In genomic region chr7:98178560-98179231, GRCm38 (mm10) we compare ENCODE assay signal across 8 mouse cellular contexts. TPM values are rescaled to one million over a fixed set of nuclear protein-coding genes. Genes with fewer than 3 reads are reported as not detected.
DNase-seq lines count a peak whose midpoint lies in the region; ATAC-seq and TF ChIP-seq lines count a peak whose summit lies in the region.
"Had no signal": no experiment of that assay in that cellular context is flagged by ENCODE, and none has a peak within 500 bp of the region (broad histone marks: within the 10 kb centered on the region; RNA-seq: fewer than 3 reads in every experiment).

No protein-coding gene starts in this region.

- H3K27ac ChIP-seq in ES-E14 (ENCODE audit: insufficient read depth, low read depth, low read length, poor library complexity, severe bottlenecking) = no peak overlapping the region
- H3K27ac ChIP-seq in bone marrow macrophage, adult 2 months (ENCODE audit: insufficient read depth, low read depth, low read length) = peak overlapping the region; percentile 11; the same call in 1 of the 2 replicates
- no peak overlapping the region; the same call in 1 of the 2 replicates for H3K27ac ChIP-seq in hindbrain, embryonic 16.5 days (ENCODE audit: low read depth, low read length)
- peak overlapping the region; percentile 63 for H3K27ac ChIP-seq in liver, embryonic 14.5 days

- TF ChIP-seq POLR2A in bone marrow macrophage, adult 2 months (IDR thresholded peaks at IDR 0.05; ENCODE audit: borderline replicate concordance, low read depth, low read length) = no peak

- no peak for DNase-seq in ES-E14 (ENCODE audit: low read depth, low spot score)
- no peak for DNase-seq in liver, embryonic 14.5 days (ENCODE audit: low read depth in 3 of 3, low spot score in 3 of 3)
- DNase-seq in adrenal gland, postnatal 14 days = no peak
- no peak for DNase-seq in cerebellum, adult 8-10 months
- no peak for DNase-seq in cerebellum, adult 9-10 months

- in situ Hi-C loops in ES-E14 (cut with MboI; ENCODE audit: low sequenced_read_pairs in 2 of 2, unreplicated experiment in 2 of 2) = no loop called here

- H3K4me2 ChIP-seq in hindbrain, embryonic 16.5 days (ENCODE audit: low read length) = peak overlapping the region; percentile 85
- H3K4me2 ChIP-seq in liver, embryonic 14.5 days (ENCODE audit: low read depth) = peak overlapping the region; percentile 94

- no peaks in the 10 kb centered on the region for H3K36me3 ChIP-seq in ES-E14 (ENCODE audit: control insufficient read depth, insufficient read depth, low read length, poor library complexity, severe bottlenecking)
- H3K36me3 ChIP-seq in hindbrain, embryonic 16.5 days (ENCODE audit: control insufficient read depth, insufficient read depth, low read length) = no peaks in the 10 kb centered on the region
- H3K36me3 ChIP-seq in liver, embryonic 14.5 days (replicated peaks; ENCODE audit: control insufficient read depth, insufficient read depth, low read depth) = no peaks in the 10 kb centered on the region; the same call in 1 of the 2 replicates

- no peak for TF ChIP-seq CTCF in bone marrow macrophage, adult 2 months (IDR thresholded peaks at IDR 0.05; ENCODE audit: low read depth, low read length)
- no peak for TF ChIP-seq CTCF in liver, embryonic 14.5 days (IDR thresholded peaks at IDR 0.05; ENCODE audit: low read depth)

- peaks cover 2 to 19% of the 10 kb centered on the region in 2 experiments; a peak in 3 of 4 replicates for H3K4me1 ChIP-seq in ES-E14 (ENCODE audit: control insufficient read depth in 2 of 2, insufficient read depth in 2 of 2, low read length in 2 of 2, poor library complexity in 1 of 2)
- H3K4me1 ChIP-seq in bone marrow macrophage, adult 2 months (ENCODE audit: control insufficient read depth, insufficient read depth, low read length) = peaks cover 15% of the 10 kb centered on the region
- peaks cover 19% of the 10 kb centered on the region for H3K4me1 ChIP-seq in hindbrain, embryonic 16.5 days (ENCODE audit: control insufficient read depth, insufficient read depth, low read depth, low read length)
- H3K4me1 ChIP-seq in liver, embryonic 14.5 days (replicated peaks; ENCODE audit: control insufficient read depth in 2 of 2, insufficient read depth in 2 of 2, low read length in 1 of 2) = peaks cover 24 to 48% of the 10 kb centered on the region in 2 experiments

- peak; percentile 35 for ATAC-seq in hindbrain, embryonic 16.5 days
- peak; percentile 12; the same call in 1 of the 2 replicates for ATAC-seq in liver, embryonic 14.5 days (ENCODE audit: insufficient read depth)

- 82% methylated on average over 5 of the region's 5 CpGs for WGBS in hindbrain, embryonic 16.5 days
- 78% methylated on average over 5 of the region's 5 CpGs for WGBS in liver, embryonic 14.5 days (ENCODE audit: insufficient replicate concordance)

- H3K9ac ChIP-seq in ES-E14 (ENCODE audit: insufficient read depth, low read depth, low read length, poor library complexity, severe bottlenecking) = peak overlapping the region; percentile 74
- peak overlapping the region; percentile 85 for H3K9ac ChIP-seq in hindbrain, embryonic 16.5 days (ENCODE audit: low read depth, low read length)
- peak overlapping the region; percentile 88 for H3K9ac ChIP-seq in liver, embryonic 14.5 days (replicated peaks)

- peak overlapping the region; percentile 79 to 98 for H3K4me3 ChIP-seq in ES-E14 (ENCODE audit: insufficient read depth in 1 of 2, low read depth in 1 of 2, low read length in 2 of 2, poor library complexity in 1 of 2, severe bottlenecking in 1 of 2)
- H3K4me3 ChIP-seq in bone marrow macrophage, adult 2 months (ENCODE audit: insufficient read depth, low read length) = peak overlapping the region; percentile 84
- H3K4me3 ChIP-seq in hindbrain, embryonic 16.5 days (ENCODE audit: low read length) = peak overlapping the region; percentile 91
- H3K4me3 ChIP-seq in liver, embryonic 14.5 days (ENCODE audit: insufficient read depth in 1 of 2, low read depth in 2 of 2, low read length in 2 of 2) = peak overlapping the region; percentile 61 to 95

- no peaks in the 10 kb centered on the region for H3K27me3 ChIP-seq in hindbrain, embryonic 16.5 days (replicated peaks; ENCODE audit: control insufficient read depth, insufficient read depth, low read length)
- H3K27me3 ChIP-seq in liver, embryonic 14.5 days (ENCODE audit: control insufficient read depth, insufficient read depth, low read length) = no peaks in the 10 kb centered on the region

- no peaks in the 10 kb centered on the region for H3K9me3 ChIP-seq in ES-E14 (ENCODE audit: control insufficient read depth, insufficient read depth, low read depth, low read length)
- H3K9me3 ChIP-seq in hindbrain, embryonic 16.5 days (ENCODE audit: control insufficient read depth, low read length) = no peaks in the 10 kb centered on the region
- H3K9me3 ChIP-seq in liver, embryonic 14.5 days (ENCODE audit: control insufficient read depth, low read length) = no peaks in the 10 kb centered on the region

- TF ChIP-seq EP300 in liver, embryonic 14.5 days (IDR thresholded peaks at IDR 0.05; ENCODE audit: low read depth) = no peak

TF ChIP-seq in ES-E14, 5 proteins besides CTCF, POLR2A, EP300 and RAD21:
- TF ChIP-seq ZC3H11A (IDR thresholded peaks at IDR 0.05; ENCODE audit: borderline replicate concordance, low read depth, low read length) = no peak
- TF ChIP-seq MAFK (IDR thresholded peaks at IDR 0.05; ENCODE audit: insufficient read depth, low read depth, low read length) = no peak

RNA-seq across cellular contexts. Expression of gene Capn5, which starts 0.6 kb away (rescaled TPM):
- 5.0 and 10.0 TPM in 2 replicates for total RNA-seq in ES-E14 (2012; rRNA removed)
- 9.1 and 11.5 TPM in 2 replicates for polyA plus RNA-seq in bone marrow macrophage, adult 2 months (2012; ENCODE audit: insufficient read depth, insufficient read length, missing spikeins)
- 27.3 and 31.4 TPM in 2 replicates for polyA plus RNA-seq in hindbrain, embryonic 16.5 days (2015; fragmentation: Nextera tagmentation; extraction: Ambion mirVana)
- polyA plus RNA-seq in liver, embryonic 14.5 days (2012; rRNA removed) = 13.1 and 13.2 TPM in 2 replicates
- polyA plus RNA-seq in liver, embryonic 14.5 days (2014; fragmentation: Nextera tagmentation; extraction: Ambion mirVana) = 8.9 and 9.8 TPM in 2 replicates
- total RNA-seq in adrenal gland, postnatal 14 days (2021) = 6.2 and 9.8 TPM in 2 replicates

RNA-seq across cellular contexts. Expression of gene B3gnt6, which starts 20.6 kb away (rescaled TPM):
- 0.09 and 0.11 TPM in 2 replicates for total RNA-seq in ES-E14 (2012; rRNA removed)
- polyA plus RNA-seq in bone marrow macrophage, adult 2 months (2012; ENCODE audit: insufficient read depth, insufficient read length, missing spikeins) = 0.31 and 0.45 TPM in 2 replicates
- 0.55 and 0.78 TPM in 2 replicates for polyA plus RNA-seq in hindbrain, embryonic 16.5 days (2015; fragmentation: Nextera tagmentation; extraction: Ambion mirVana)
- polyA plus RNA-seq in liver, embryonic 14.5 days (2012; rRNA removed) = 0.03 and 0.08 TPM in 2 replicates
- polyA plus RNA-seq in liver, embryonic 14.5 days (2014; fragmentation: Nextera tagmentation; extraction: Ambion mirVana) = 0.05 TPM in 1 of 2 replicates, not detected in the other
- 5.6 and 8.5 TPM in 2 replicates for total RNA-seq in adrenal gland, postnatal 14 days (2021)
- total RNA-seq: gastrocnemius, postnatal 36 days had no signal

RNA-seq across cellular contexts. Expression of gene Omp, which starts 33.4 kb away (rescaled TPM):
- 1.4 and 2.4 TPM in 2 replicates for total RNA-seq in ES-E14 (2012; rRNA removed)
- not detected in 2 replicates for polyA plus RNA-seq in bone marrow macrophage, adult 2 months (2012; ENCODE audit: insufficient read depth, insufficient read length, missing spikeins)
- polyA plus RNA-seq in hindbrain, embryonic 16.5 days (2015; fragmentation: Nextera tagmentation; extraction: Ambion mirVana) = 0.34 and 0.37 TPM in 2 replicates
- 0.61 and 0.63 TPM in 2 replicates for polyA plus RNA-seq in liver, embryonic 14.5 days (2012; rRNA removed)
- 0.24 and 0.44 TPM in 2 replicates for polyA plus RNA-seq in liver, embryonic 14.5 days (2014; fragmentation: Nextera tagmentation; extraction: Ambion mirVana)
- total RNA-seq in adrenal gland, postnatal 14 days (2021) = 2.1 and 2.4 TPM in 2 replicates

RNA-seq across cellular contexts. Expression of gene Myo7a, which starts 59.4 kb away (rescaled TPM):
- 1.8 and 2.1 TPM in 2 replicates for total RNA-seq in ES-E14 (2012; rRNA removed)
- polyA plus RNA-seq in bone marrow macrophage, adult 2 months (2012; ENCODE audit: insufficient read depth, insufficient read length, missing spikeins) = 19.9 and 26.4 TPM in 2 replicates
- polyA plus RNA-seq in hindbrain, embryonic 16.5 days (2015; fragmentation: Nextera tagmentation; extraction: Ambion mirVana) = 13.9 and 22.8 TPM in 2 replicates
- 10.3 and 10.4 TPM in 2 replicates for polyA plus RNA-seq in liver, embryonic 14.5 days (2012; rRNA removed)
- polyA plus RNA-seq in liver, embryonic 14.5 days (2014; fragmentation: Nextera tagmentation; extraction: Ambion mirVana) = 6.6 and 7.3 TPM in 2 replicates
- total RNA-seq in adrenal gland, postnatal 14 days (2021) = 58.6 and 86.2 TPM in 2 replicates

Comparison
In these comparisons a context has a peak if more than half of its experiments do, and no peak if none do; other contexts are left out.
1. H3K27ac ChIP-seq: peak in bone marrow macrophage, adult 2 months (single experiment) and liver, embryonic 14.5 days (single experiment); none in ES-E14 (single experiment) and hindbrain, embryonic 16.5 days (single experiment).
2. Peak in every context shown above with its lines, with median percentiles within 50 percentile points of each other: H3K4me3 ChIP-seq and H3K9ac ChIP-seq.